Mouse (Mus musculus): Measurements from ENCODE around the gene Cap1. TPM values are rescaled to one million over a fixed set of nuclear protein-coding genes. Genes with fewer than 3 reads are reported as not detected.

Gene Cap1
- 43.7 and 45.7 TPM in 2 replicates for polyA plus RNA-seq (2015; fragmentation: Nextera tagmentation; extraction: Ambion mirVana)

DNA sequence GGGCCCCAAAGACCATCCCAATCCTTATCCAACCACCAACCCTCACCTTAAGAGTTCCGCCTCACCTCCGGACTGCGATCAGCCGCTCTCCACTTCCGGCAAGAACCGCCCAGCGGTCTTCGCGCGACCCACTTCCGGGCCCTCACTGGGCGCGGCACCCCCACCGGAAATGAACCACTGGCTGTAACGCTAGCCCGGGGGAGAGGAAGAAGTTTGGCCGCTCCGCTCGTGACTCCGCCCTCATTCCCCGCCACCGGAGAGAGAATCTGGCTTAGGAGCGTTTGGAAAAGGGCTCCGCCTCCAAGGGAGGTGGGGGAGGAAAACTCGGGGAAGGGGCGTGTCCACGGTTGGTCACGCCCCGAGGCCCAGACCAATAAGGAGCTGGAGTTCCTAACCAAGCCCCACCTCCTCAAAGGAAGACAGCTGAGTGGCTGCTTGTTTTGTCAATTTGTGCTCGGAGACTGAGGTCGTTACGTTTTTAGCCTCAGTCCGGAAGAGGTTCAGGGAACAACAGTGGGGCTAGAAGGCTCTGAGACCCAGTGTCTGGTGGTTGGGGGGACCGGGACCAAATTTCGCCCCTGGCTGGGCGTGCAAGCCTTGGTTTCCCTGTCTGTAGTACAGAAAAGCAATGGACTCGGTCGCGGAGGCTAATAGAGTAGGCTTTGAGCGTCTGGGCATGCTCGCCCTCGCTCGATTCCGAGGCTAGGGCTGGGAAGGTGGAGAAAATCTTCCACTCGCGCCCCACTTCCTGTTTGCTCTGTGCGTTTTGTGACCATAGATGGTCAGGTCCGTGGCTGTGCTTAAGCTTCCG, at the start of gene Cap1:
Cap1 (minus strand) TSS at position 289 of the 811 bp plus-strand sequence.

GRCm38 (mm10) chr4:122835530-122836402, 50.1 kb downstream of the Cap1 start, which contains the start of gene Ppt1:
Gene Ppt1, plus strand, starts transcription at chr4:122836242.

Other genes starting within 250 kb of the Cap1 start
- gene 9530002B09Rik, start 196.8 kb downstream of the Cap1 start, polyA plus RNA-seq (2015; fragmentation: Nextera tagmentation; extraction: Ambion mirVana): not detected in 2 replicates
- 46.9 and 74.6 TPM in 2 replicates for gene Ppt1, start 49.8 kb downstream of the Cap1 start, polyA plus RNA-seq (2015; fragmentation: Nextera tagmentation; extraction: Ambion mirVana)
- 0.91 and 1.1 TPM in 2 replicates for gene Mfsd2a, start 75.1 kb upstream of the Cap1 start, polyA plus RNA-seq (2015; fragmentation: Nextera tagmentation; extraction: Ambion mirVana)
- gene Mycl, start 109.6 kb upstream of the Cap1 start, polyA plus RNA-seq (2015; fragmentation: Nextera tagmentation; extraction: Ambion mirVana): 2.6 and 3.2 TPM in 2 replicates
- 11.2 and 18.5 TPM in 2 replicates for gene Trit1, start 130.5 kb upstream of the Cap1 start, polyA plus RNA-seq (2015; fragmentation: Nextera tagmentation; extraction: Ambion mirVana)
- 0.08 and 0.13 TPM in 2 replicates for gene Bmp8b, start 219.1 kb upstream of the Cap1 start, polyA plus RNA-seq (2015; fragmentation: Nextera tagmentation; extraction: Ambion mirVana)
- not detected in 2 replicates for gene Oxct2b, start 230.2 kb upstream of the Cap1 start, polyA plus RNA-seq (2015; fragmentation: Nextera tagmentation; extraction: Ambion mirVana)